Mouse (Mus musculus) stomach, postnatal 0 days (tissue): ENCODE data around the gene Trappc11. TPM values are rescaled to one million over a fixed set of nuclear protein-coding genes. Genes with fewer than 3 reads are reported as not detected.
"Not testable (repeated sequence)": the region's sequence is repeated elsewhere in the genome, so short reads cannot be mapped to it uniquely, and the experiment has no call there.

Experiments
- ATAC-seq: fragments of 200-750 bp; cut with Nextera tagmentation; 2 replicates; pipeline ENCODE4 v1.8.0; 2017; ENCODE audit not compliant: low FRiP score, low TSS enrichment
- DNase-seq: peaks from one replicate; pipeline ENCODE4 v3.0.0-alpha.2; 2016; ENCODE audit warnings: low spot score
- H3K27ac ChIP-seq: fragments of 300-500 bp; sonication (generic); replicated peaks from 2 replicates; pipeline ENCODE4 v1.5.1; 2014; ENCODE audit warnings: mild to moderate bottlenecking, control low read depth
- H3K27me3 ChIP-seq: fragments of 300-500 bp; sonication (generic); 2 replicates; pipeline ENCODE4 v1.6.1; 2014; ENCODE audit warnings: low read length; ENCODE audit not compliant: control insufficient read depth, insufficient read depth
- H3K36me3 ChIP-seq: fragments of 300-500 bp; sonication (generic); 2 replicates; pipeline ENCODE4 v1.6.1; 2014; ENCODE audit warnings: low read length, mixed read lengths; ENCODE audit not compliant: control insufficient read depth, insufficient read depth
- H3K4me1 ChIP-seq: fragments of 300-500 bp; sonication (generic); replicated peaks from 2 replicates; pipeline ENCODE4 v1.6.1; 2014; ENCODE audit warnings: antibody characterized with exemption; ENCODE audit not compliant: control insufficient read depth, insufficient read depth
- H3K4me2 ChIP-seq: fragments of 300-500 bp; sonication (generic); replicated peaks from 2 replicates; pipeline ENCODE4 v1.6.1; 2014; ENCODE audit warnings: low read depth, mild to moderate bottlenecking, control low read depth, moderate library complexity
- H3K4me3 ChIP-seq: fragments of 300-500 bp; sonication (generic); 2 replicates; pipeline ENCODE4 v1.5.1; 2014; ENCODE audit warnings: low read depth, low read length, control low read depth
- H3K9ac ChIP-seq: fragments of 300-500 bp; sonication (generic); 2 replicates; pipeline ENCODE4 v1.6.1; 2014; ENCODE audit warnings: mild to moderate bottlenecking, low read length, control low read depth, mixed read lengths
- H3K9me3 ChIP-seq: fragments of 300-500 bp; sonication (generic); 2 replicates; pipeline ENCODE4 v1.6.1; 2016; ENCODE audit warnings: low read length; ENCODE audit not compliant: control insufficient read depth
- CTCF ChIP-seq: IDR thresholded peaks from 2 replicates; pipeline ENCODE4 v1.5.1; 2016; ENCODE audit warnings: antibody characterized with exemption, low read depth, mild to moderate bottlenecking, moderate library complexity
- EP300 ChIP-seq: optimal IDR thresholded peaks from 2 replicates; pipeline ENCODE3; 2016; ENCODE audit warnings: antibody characterized with exemption
- WGBS: fragments of 180-500 bp; shearing (Covaris S2); extraction: QIAGEN DNeasy Blood & Tissue Kit; methylation state at CpG from one replicate; pipeline ENCODE4 v1.1.7; 2014; 5-methylcytosine and 5-hydroxymethylcytosine counted together
- polyA plus RNA-seq: library from polyadenylated mRNA; unstranded; fragments of >200 nt; fragmentation: Nextera tagmentation; extraction: Ambion mirVana; gene quantifications from 2 replicates; pipeline ENCODE4 v1.2.1, GENCODE M21; 2015

Trappc11 gene
- polyA plus RNA-seq, 1 experiment from 2014 or later = 14.9 TPM

DNA sequence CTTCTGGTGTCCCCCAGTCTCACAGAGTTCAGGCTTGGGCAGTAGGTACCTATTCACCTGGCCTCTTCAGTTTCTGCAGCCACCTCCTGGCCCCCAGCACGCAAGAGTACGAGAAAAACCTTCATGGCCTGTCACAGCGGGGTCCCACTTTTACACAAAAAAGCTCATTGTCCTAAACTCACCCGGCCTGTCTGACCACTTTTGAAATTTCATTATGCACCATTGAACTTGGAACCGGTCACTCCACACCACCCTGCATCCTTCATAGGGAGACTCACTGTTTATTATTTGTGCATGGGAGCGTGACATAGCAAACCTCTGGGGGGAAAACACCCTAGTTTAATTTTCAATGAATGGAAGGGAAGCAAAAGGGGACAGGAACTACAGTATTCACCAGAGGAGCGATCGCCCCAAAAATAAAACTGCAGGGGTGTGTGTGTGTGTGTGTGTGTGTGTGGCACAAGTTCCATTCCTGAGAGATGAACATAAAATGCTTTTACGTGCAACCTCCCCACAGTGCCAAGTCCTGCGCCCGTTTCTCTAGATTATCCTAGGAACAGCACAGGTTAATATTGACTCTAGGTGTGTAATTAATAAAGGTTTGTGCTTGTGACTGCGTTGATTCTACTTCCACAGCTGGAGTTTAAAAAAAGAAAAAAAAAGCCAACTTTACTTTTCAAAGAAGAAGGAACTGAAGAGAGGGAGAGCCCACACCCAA, 50.8 kb downstream of the Trappc11 start:
- peak; percentile 59; the same call in 1 of the 2 replicates for ATAC-seq
- WGBS = 58% methylated on average over 12 of the region's 12 CpGs
- Histone ChIP-seq H3K4me1 (no peaks in the 10 kb centered on the region), H3K27me3 (no peaks in the 10 kb centered on the region), H3K4me2 (no peak overlapping the region), H3K36me3 (peaks cover 2% of the 10 kb centered on the region; the same call in 1 of the 2 replicates), H3K9me3 (no peaks in the 10 kb centered on the region), H3K4me3 (no peak overlapping the region), H3K27ac (no peak overlapping the region), H3K9ac (no peak overlapping the region)
- no peak for TF ChIP-seq CTCF
- TF ChIP-seq EP300 = no peak
- peak; percentile 23 for DNase-seq

DNA sequence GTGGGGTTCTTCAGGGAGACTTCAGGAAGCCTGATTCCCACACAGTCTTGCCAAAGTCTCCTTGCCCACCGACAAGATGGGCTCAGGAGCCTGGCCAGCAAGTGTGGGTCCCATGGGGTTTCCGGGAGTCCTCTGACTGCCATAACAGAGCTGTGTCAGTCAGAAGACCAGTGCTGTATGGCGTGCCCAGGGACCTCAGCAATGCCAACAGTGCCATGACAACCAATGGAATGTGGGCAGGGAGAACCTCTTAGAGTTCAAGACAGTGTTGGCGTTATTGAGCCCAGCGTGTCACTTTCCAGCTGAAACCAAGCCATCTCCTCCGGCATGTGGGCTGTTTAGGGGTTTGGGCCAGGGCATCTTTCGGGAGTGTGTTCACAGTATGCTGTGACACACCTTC, 53.2 kb downstream of the Trappc11 start:
- TF ChIP-seq CTCF (no peak), EP300 (no peak)
- Histone ChIP-seq H3K4me2 (no peak overlapping the region), H3K4me3 (no peak overlapping the region), H3K9ac (no peak overlapping the region), H3K9me3 (no peaks in the 10 kb centered on the region), H3K27ac (no peak overlapping the region), H3K27me3 (no peaks in the 10 kb centered on the region), H3K4me1 (no peaks in the 10 kb centered on the region), H3K36me3 (no peaks in the 10 kb centered on the region)
- DNase-seq = no peak
- 91% methylated on average over 7 of the region's 7 CpGs for WGBS
- no peak for ATAC-seq

DNA sequence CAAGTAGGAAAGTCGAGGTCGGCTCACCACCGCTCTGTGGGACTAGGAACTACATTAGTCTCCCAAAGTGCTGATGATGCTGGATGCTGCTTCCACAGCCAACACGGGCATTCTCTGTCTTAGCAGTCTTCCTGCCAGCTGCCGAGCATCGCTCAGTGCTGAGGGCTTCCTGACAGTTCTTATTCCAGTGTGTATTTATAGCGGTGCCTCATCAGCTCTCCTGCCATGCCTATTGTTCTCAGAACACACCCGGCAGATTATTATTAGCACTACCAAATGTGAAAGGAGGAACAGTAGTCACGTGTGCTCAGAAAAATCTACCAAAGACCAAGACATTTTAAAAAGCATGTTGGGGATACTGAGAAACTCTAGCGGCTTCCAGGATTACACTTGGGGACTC, 71.6 kb downstream of the Trappc11 start:
- Histone ChIP-seq H3K4me1 (no peaks in the 10 kb centered on the region), H3K4me2 (no peak overlapping the region), H3K27ac (no peak overlapping the region), H3K9me3 (no peaks in the 10 kb centered on the region), H3K4me3 (no peak overlapping the region), H3K27me3 (no peaks in the 10 kb centered on the region), H3K9ac (no peak overlapping the region), H3K36me3 (no peaks in the 10 kb centered on the region)
- ATAC-seq = no peak
- TF ChIP-seq EP300 (no peak), CTCF (no peak)
- WGBS = 64% methylated on average over 10 of the region's 10 CpGs
- DNase-seq = no peak

DNA sequence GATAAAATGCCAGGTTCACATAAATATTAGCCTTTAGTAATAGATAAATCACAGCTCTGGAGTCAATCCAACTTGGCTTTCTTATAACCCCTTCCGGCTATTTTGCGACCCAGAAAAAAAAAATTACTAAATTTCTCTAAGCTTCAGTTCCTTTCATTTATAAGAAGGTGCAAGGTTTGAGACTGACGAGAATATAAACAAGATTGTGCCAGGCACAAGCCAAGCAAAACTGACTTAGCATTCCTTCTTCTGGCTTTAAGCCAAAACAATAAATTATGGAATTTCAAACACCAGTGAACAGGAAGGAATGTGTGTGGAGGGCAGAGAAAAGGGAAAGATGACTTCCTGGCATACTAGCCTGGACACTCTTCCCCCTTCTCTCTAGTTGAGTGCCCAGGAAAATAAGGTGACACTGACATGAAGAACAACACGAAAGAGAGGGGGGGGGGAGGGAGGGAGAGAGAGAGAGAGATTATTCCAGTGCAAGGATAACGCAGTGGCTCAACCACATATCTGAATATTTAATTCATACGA, 74.0 kb downstream of the Trappc11 start:
- ATAC-seq = no peak

DNA sequence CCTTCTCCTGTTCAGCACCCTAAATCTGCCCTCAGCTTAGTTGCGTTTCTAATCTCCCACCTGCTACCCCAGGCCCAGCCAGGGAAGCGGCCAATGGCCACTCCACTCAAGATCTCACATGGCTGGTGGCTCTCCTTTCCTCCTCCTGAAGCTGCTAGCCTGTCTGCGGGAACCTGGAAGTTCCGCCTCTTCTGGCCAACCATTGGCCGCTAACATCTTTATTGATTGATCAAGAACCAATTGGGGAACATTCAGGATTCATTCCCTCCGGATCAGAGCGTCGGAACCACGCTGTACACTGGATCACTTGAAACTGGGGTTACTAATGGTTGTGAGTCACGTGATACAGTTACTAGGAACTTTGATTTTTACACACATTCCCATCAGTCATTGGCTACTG, 74.7 kb downstream of the Trappc11 start:
- H3K4me2 ChIP-seq = no peak overlapping the region
- H3K36me3 ChIP-seq = no peaks in the 10 kb centered on the region
- DNase-seq (no peak), ATAC-seq (no peak)
- TF ChIP-seq CTCF (no peak), EP300 (no peak)
- 89% methylated on average over 10 of the region's 10 CpGs for WGBS
- no peaks in the 10 kb centered on the region for H3K4me1 ChIP-seq
- no peaks in the 10 kb centered on the region for H3K9me3 ChIP-seq
- no peak overlapping the region for H3K27ac ChIP-seq
- H3K4me3 ChIP-seq = no peak overlapping the region
- no peaks in the 10 kb centered on the region for H3K27me3 ChIP-seq
- no peak overlapping the region for H3K9ac ChIP-seq

More for the DNA sequence above, 74.0 kb downstream of the Trappc11 start:
- Histone ChIP-seq H3K27me3 (no peaks in the 10 kb centered on the region), H3K36me3 (no peaks in the 10 kb centered on the region), H3K4me3 (no peak overlapping the region), H3K27ac (no peak overlapping the region), H3K9me3 (no peaks in the 10 kb centered on the region), H3K4me1 (no peaks in the 10 kb centered on the region), H3K9ac (no peak overlapping the region), H3K4me2 (no peak overlapping the region)
- 46% methylated on average over 6 of the region's 6 CpGs for WGBS
- no peak for DNase-seq
- no peak for TF ChIP-seq CTCF

DNA sequence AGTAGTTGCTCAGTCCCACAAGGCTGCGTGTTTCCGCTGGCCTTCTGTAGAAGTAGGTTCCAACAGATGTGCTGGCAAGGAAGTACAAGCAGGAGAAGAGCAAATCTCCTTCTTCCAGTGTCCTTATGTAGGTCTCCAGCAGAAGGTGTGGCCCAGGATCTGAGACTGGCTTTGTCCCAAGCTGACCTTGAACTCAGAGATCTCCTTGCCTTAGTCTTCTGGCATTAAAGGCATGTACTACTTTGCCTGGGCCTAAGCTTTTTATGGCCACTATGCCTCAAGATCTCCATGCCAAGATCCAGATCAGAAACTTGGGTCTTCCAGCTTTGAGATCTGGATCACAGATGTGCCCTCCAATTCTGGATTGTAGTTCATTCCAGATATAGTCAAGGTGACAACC, 84.1 kb downstream of the Trappc11 start:
- not testable (repeated sequence) for H3K4me3 ChIP-seq, H3K4me2 ChIP-seq, H3K27ac ChIP-seq, H3K9me3 ChIP-seq, DNase-seq, H3K36me3 ChIP-seq, ATAC-seq, H3K4me1 ChIP-seq, H3K27me3 ChIP-seq, H3K9ac ChIP-seq
- WGBS = 91% methylated on average over 2 of the region's 2 CpGs
